Mouse (Mus musculus) stomach, postnatal 0 days (tissue): Measurements from ENCODE around the gene Copg2. TPM values are rescaled to one million over a fixed set of nuclear protein-coding genes. Genes with fewer than 3 reads are reported as not detected.
A peak's percentile ranks its signal among the peaks of the same experiment; 100 is the strongest.

ENCODE experiments used
- ATAC-seq: fragments of 200-750 bp; cut with Nextera tagmentation; 2 replicates; pipeline ENCODE4 v1.8.0; 2017; ENCODE audit not compliant: low FRiP score, low TSS enrichment
- DNase-seq: peaks from one replicate; pipeline ENCODE4 v3.0.0-alpha.2; 2016; ENCODE audit warnings: low spot score
- H3K27ac ChIP-seq: fragments of 300-500 bp; sonication (generic); replicated peaks from 2 replicates; pipeline ENCODE4 v1.5.1; 2014; ENCODE audit warnings: mild to moderate bottlenecking, control low read depth
- H3K27me3 ChIP-seq: fragments of 300-500 bp; sonication (generic); 2 replicates; pipeline ENCODE4 v1.6.1; 2014; ENCODE audit warnings: low read length; ENCODE audit not compliant: control insufficient read depth, insufficient read depth
- H3K36me3 ChIP-seq: fragments of 300-500 bp; sonication (generic); 2 replicates; pipeline ENCODE4 v1.6.1; 2014; ENCODE audit warnings: low read length, mixed read lengths; ENCODE audit not compliant: control insufficient read depth, insufficient read depth
- H3K4me1 ChIP-seq: fragments of 300-500 bp; sonication (generic); replicated peaks from 2 replicates; pipeline ENCODE4 v1.6.1; 2014; ENCODE audit warnings: antibody characterized with exemption; ENCODE audit not compliant: control insufficient read depth, insufficient read depth
- H3K4me2 ChIP-seq: fragments of 300-500 bp; sonication (generic); replicated peaks from 2 replicates; pipeline ENCODE4 v1.6.1; 2014; ENCODE audit warnings: low read depth, mild to moderate bottlenecking, control low read depth, moderate library complexity
- H3K4me3 ChIP-seq: fragments of 300-500 bp; sonication (generic); 2 replicates; pipeline ENCODE4 v1.5.1; 2014; ENCODE audit warnings: low read depth, low read length, control low read depth
- H3K9ac ChIP-seq: fragments of 300-500 bp; sonication (generic); 2 replicates; pipeline ENCODE4 v1.6.1; 2014; ENCODE audit warnings: mild to moderate bottlenecking, low read length, control low read depth, mixed read lengths
- H3K9me3 ChIP-seq: fragments of 300-500 bp; sonication (generic); 2 replicates; pipeline ENCODE4 v1.6.1; 2016; ENCODE audit warnings: low read length; ENCODE audit not compliant: control insufficient read depth
- CTCF ChIP-seq: IDR thresholded peaks from 2 replicates; pipeline ENCODE4 v1.5.1; 2016; ENCODE audit warnings: antibody characterized with exemption, low read depth, mild to moderate bottlenecking, moderate library complexity
- EP300 ChIP-seq: optimal IDR thresholded peaks from 2 replicates; pipeline ENCODE3; 2016; ENCODE audit warnings: antibody characterized with exemption
- WGBS: fragments of 180-500 bp; shearing (Covaris S2); extraction: QIAGEN DNeasy Blood & Tissue Kit; methylation state at CpG from one replicate; pipeline ENCODE4 v1.1.7; 2014; 5-methylcytosine and 5-hydroxymethylcytosine counted together
- polyA plus RNA-seq: library from polyadenylated mRNA; unstranded; fragments of >200 nt; fragmentation: Nextera tagmentation; extraction: Ambion mirVana; gene quantifications from 2 replicates; pipeline ENCODE4 v1.2.1, GENCODE M21; 2015

Gene Copg2
- 15.4 and 16.4 TPM in 2 replicates for polyA plus RNA-seq

DNA sequence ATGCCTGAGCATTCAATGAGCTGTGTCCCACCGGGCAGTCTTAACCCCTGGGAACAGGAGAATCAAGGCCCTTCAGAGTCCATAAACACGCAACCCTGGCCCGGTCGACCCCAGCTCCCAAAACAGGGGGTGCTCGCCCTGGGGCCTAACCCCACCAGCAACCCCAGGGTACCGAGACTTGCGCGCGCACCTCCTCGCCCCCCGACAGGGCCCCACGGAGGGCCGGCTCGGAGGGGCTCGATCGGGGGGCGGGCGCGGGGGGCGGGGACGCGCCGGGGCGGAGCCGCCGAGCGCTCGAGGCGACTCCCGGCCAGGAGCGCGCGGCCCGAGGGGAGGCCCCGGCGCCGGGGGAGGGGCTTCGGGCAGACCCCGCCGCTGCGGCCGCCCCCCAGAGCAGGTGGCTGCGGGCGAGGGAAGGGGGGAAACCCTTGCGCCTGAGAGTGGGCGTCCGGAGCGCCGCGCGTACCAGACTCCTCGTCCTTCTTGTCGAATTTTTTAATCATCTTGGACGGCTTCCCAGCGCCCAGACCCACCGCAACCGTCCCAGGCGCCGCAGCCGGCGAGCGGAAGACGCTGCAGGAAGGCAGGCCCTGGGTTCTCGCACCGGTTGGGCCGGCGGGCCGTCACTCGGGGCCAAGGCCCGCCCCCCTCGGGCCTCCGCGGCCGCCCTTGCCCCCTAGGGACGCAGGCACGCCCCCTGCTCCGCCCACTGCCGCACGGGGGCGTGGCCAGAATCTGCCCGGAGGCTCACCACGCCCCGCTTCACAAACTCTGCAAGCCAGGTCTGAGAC lies at the start of gene Copg2:
Gene Copg2, minus strand, starts transcription at position 600 of the 791 bp plus-strand sequence.
- no peaks in the 10 kb centered on the region for H3K27me3 ChIP-seq
- ATAC-seq (peak; percentile 100), DNase-seq (peak; percentile 97)
- H3K27ac ChIP-seq: peak within 1 kb of the TSS; percentile 96
- peak within 1 kb of the TSS; percentile 82 for H3K4me3 ChIP-seq
- H3K4me1 ChIP-seq: 0 out of 2 replicates have a peak, but pooled peaks cover 2% of the 10 kb centered on the region
- no peaks in the 10 kb centered on the region for H3K36me3 ChIP-seq
- peak within 1 kb of the TSS; percentile 87 for H3K9ac ChIP-seq
- TF ChIP-seq CTCF (peak; percentile 52), EP300 (no peak)
- H3K9me3 ChIP-seq: no peaks in the 10 kb centered on the region
- peak within 1 kb of the TSS; percentile 72 for H3K4me2 ChIP-seq
- WGBS: under 1% methylated on average over 44 of the region's 83 CpGs

DNA sequence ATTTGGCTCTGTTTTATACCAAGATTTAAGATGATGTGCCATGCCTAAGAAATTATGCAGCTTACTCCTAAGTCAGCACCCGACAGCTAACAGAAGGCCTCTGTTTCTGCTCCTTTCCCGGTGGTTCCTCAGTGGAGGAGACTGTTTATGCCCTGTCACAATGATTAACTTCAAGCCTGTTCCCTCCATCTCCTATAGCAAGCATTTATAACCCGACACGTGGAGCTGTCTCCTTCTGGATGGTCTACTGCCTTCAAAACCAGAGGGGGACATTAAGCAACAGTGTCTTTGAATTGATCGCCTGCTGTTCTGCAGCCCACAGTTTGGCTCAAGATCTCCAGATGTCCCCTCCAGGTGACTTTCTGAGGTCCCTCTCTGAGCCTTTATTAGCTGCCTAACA lies 42.7 kb upstream of the Copg2 start:
- TF ChIP-seq EP300: no peak
- TF ChIP-seq CTCF: no peak
- Histone ChIP-seq H3K36me3 (no peaks in the 10 kb centered on the region), H3K9ac (no peak overlapping the region), H3K27me3 (no peaks in the 10 kb centered on the region), H3K9me3 (no peaks in the 10 kb centered on the region), H3K4me3 (no peak overlapping the region), H3K27ac (no peak overlapping the region), H3K4me2 (no peak overlapping the region), H3K4me1 (no peaks in the 10 kb centered on the region)
- DNase-seq (no peak), ATAC-seq (no peak)
- WGBS: 48% methylated on average over 5 of the region's 5 CpGs

DNA sequence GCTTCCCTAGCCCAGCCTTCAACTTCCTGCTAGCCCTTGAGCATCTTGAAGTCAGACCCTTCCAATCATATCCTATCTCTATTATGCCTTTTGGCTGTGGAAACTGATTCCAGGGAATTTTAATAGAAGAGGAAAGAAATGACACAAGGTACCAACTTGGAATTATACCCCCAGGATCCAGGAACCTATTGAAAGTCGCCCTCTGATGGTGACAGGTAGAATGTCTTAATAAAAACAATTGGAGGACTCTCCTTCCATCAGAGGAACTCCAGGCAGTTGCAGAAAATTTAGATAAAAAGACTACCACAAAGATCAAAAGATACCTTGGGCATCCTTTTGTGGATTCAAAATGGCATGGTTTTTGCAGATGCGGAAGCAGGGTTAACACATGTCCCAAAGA lies 26.2 kb upstream of the Copg2 start:
- TF ChIP-seq EP300: no peak
- peak; percentile 67 for TF ChIP-seq CTCF
- H3K36me3 ChIP-seq: no peaks in the 10 kb centered on the region
- ATAC-seq (no peak), DNase-seq (no peak)
- H3K27ac ChIP-seq: no peak overlapping the region
- no peak overlapping the region for H3K4me2 ChIP-seq
- H3K9ac ChIP-seq: no peak overlapping the region
- no peaks in the 10 kb centered on the region for H3K9me3 ChIP-seq
- H3K27me3 ChIP-seq: no peaks in the 10 kb centered on the region
- WGBS: 49% methylated on average over 2 of the region's 2 CpGs
- no peaks in the 10 kb centered on the region for H3K4me1 ChIP-seq
- no peak overlapping the region for H3K4me3 ChIP-seq

DNA sequence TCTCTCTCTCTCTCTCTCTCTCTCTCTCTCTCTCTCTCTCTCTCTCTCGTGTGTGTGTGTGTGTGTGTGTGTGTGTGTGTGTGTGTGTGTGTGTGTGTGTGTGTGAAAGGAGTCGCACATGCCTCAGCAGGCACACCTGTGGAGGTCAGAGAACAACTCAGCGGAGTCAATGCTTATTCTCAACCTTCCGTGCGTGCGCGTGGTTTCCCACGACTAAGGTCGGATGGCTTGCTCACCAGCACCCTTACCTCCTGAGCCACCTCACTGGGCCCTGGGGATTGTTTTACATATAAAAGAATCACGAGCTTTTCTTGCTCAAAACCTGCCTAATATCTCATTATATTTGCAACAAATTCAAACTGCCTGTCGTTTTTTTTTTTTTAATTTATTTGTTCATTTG lies 25.2 kb upstream of the Copg2 start:
- WGBS: 71% methylated on average over 10 of the region's 11 CpGs
- Histone ChIP-seq H3K4me1 (no peaks in the 10 kb centered on the region), H3K27me3 (no peaks in the 10 kb centered on the region), H3K27ac (no peak overlapping the region), H3K4me2 (no peak overlapping the region), H3K9me3 (no peaks in the 10 kb centered on the region), H3K36me3 (no peaks in the 10 kb centered on the region), H3K4me3 (no peak overlapping the region), H3K9ac (no peak overlapping the region)
- no peak for TF ChIP-seq EP300
- TF ChIP-seq CTCF: no peak
- ATAC-seq: no peak
- DNase-seq: no peak

DNA sequence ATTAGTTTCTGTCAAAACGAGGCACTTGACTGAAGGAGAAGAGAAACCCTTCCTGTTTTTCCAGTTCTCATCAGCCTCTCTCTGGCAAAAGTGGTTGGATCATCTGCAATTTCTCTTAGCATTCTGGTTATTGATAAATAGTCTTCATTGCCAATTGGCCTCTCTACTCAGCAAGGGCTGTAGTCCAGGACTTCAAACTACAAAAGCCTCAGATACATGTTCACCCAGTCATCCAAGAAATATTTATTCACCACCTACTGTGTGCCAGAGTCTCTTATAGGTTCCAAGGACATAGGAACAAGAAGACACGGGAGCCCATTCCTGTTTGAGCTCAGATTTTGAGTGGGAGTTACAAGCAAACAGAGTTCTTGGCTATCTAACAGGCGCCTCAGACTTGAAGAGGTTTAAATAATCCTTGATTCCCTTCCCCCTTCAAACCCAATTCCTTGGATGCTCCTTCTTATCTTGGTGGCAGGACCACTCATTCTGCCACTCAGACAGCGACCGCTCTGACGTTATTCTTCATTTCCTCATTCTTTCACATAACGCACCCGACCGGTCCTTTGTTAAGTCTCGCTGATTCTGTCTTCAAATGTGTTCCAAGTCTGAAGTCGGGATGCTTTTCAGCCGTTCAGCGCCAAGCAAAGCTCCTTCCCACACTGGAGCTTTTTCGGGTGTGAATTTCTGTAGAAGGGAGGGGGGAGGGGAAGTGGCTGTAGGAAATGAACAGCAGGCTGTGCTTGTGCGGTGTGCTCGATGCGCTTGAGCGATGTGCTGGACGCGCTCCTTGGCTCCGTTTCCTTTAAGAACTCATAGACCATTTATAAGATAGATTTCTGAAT lies 24.5 kb upstream of the Copg2 start:
- 0 out of 2 replicates have a peak, but pooled peaks have one; percentile 26 for ATAC-seq
- Histone ChIP-seq H3K4me1 (no peaks in the 10 kb centered on the region), H3K36me3 (no peaks in the 10 kb centered on the region), H3K9me3 (no peaks in the 10 kb centered on the region), H3K4me2 (peak overlapping the region; percentile 12), H3K27me3 (no peaks in the 10 kb centered on the region), H3K27ac (no peak overlapping the region; the same call in 1 of the 2 replicates), H3K4me3 (peak overlapping the region; percentile 1; the same call in 1 of the 2 replicates), H3K9ac (no peak overlapping the region)
- WGBS: 34% methylated on average over 21 of the region's 21 CpGs
- DNase-seq: peak; percentile 14
- no peak for TF ChIP-seq EP300

DNA sequence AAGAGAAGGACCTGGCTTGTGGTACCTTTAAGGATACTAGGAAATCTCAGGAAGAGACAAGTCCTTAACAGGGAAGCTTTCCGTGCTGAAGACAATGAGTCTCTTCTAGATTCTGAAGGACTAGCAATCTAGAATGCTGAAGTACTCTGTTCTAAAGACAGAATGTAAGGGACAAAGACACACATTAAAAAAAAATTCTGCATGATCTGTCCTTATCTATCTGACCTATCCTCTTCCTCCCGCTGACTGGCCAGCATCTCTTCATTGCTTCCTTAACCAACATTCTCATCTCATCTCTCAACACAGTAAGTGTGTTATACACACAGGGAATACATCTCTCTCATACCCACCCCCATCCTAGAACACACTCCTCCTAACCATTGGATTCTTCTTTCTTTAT lies 18.9 kb upstream of the Copg2 start, which contains the start of gene Tsga13:
Gene Tsga13, minus strand, starts transcription at position 101 of the 400 bp plus-strand sequence.
- ATAC-seq (no peak), DNase-seq (no peak)
- no peak within 1 kb of the TSS for H3K4me3 ChIP-seq
- no peak within 1 kb of the TSS for H3K9ac ChIP-seq
- 87% methylated on average over 2 of the region's 2 CpGs for WGBS
- H3K4me2 ChIP-seq: no peak within 1 kb of the TSS
- H3K27me3 ChIP-seq: no peaks in the 10 kb centered on the region
- no peaks in the 10 kb centered on the region for H3K4me1 ChIP-seq
- TF ChIP-seq EP300 (no peak), CTCF (no peak)
- no peaks in the 10 kb centered on the region for H3K9me3 ChIP-seq
- H3K27ac ChIP-seq: no peak within 1 kb of the TSS
- H3K36me3 ChIP-seq: no peaks in the 10 kb centered on the region
